Mouse (Mus musculus) colon, adult 2 months (tissue): ENCODE results near the gene Grm1. TPM values are rescaled to one million over a fixed set of nuclear protein-coding genes. Genes with fewer than 3 reads are reported as not detected.

Source experiments
- polyA plus RNA-seq: library from polyadenylated mRNA; depleted of rRNA; stranded (reverse); fragments of >200 nt; gene quantifications from 2 replicates; pipeline ENCODE4 v1.2.3, GENCODE M21; 2012; rRNA removed

The Grm1 gene
- polyA plus RNA-seq: 0.03 and 0.16 TPM in 2 replicates

GRCm38 (mm10) chr10:11081611-11082398 lies at the start of gene Grm1:
Gene Grm1 (minus strand): TSS chr10:11082356.

GRCm38 (mm10) chr10:10681048-10681447 lies 401.1 kb downstream of the Grm1 start, which contains the start of gene Gm10944:
Gene Gm10944 (plus strand): TSS chr10:10681348.

Other genes with a start within 250 kb of the Grm1 start
- 1.1 and 1.4 TPM in 2 replicates for gene Shprh, start 67.1 kb upstream of the Grm1 start, polyA plus RNA-seq
- gene Fbxo30, start 199.0 kb upstream of the Grm1 start, polyA plus RNA-seq: 1.6 TPM in 2 replicates